Mouse (Mus musculus): ENCODE measurements at regions not wholly inside any gene's neighbourhood (a gene's known extent, or its start where the extent isn't known, plus 50 kb on each side); places are given as distances from the start of the nearest gene placed in this dataset.

- TF ChIP-seq CTCF (IDR thresholded peaks at IDR 0.05; ENCODE audit: low read depth) (no peak), EP300 (IDR thresholded peaks at IDR 0.05; ENCODE audit: low read depth) (no peak)
These were observed 51.6 kb upstream of the Foxq1 start for GRCm38 (mm10) chr13:31504316-31504715.
